Mouse (Mus musculus) neural tube, embryonic 10.5 days (tissue): Measurements from ENCODE around the gene Hoxc10.
A peak's percentile ranks its signal among the peaks of the same experiment; 100 is the strongest.

ENCODE experiments used
- DNase-seq: peaks from one replicate; pipeline ENCODE4 v3.0.0-alpha.2; 2017; ENCODE audit warnings: low spot score; ENCODE audit errors: extremely low spot score

Hoxc10 gene

DNA sequence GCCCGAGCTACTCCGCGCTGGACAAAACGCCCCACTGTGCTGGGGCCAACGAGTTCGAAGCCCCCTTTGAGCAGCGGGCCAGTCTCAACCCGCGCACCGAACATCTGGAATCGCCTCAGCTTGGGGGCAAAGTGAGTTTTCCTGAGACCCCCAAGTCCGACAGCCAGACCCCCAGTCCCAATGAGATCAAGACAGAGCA lies 615 bp downstream of the Hoxc10 start, which contains the start of gene Hoxc5:
Gene Hoxc5, plus strand, starts transcription at position 132 of the 199 bp plus-strand sequence.
- DNase-seq, result no peak

DNA sequence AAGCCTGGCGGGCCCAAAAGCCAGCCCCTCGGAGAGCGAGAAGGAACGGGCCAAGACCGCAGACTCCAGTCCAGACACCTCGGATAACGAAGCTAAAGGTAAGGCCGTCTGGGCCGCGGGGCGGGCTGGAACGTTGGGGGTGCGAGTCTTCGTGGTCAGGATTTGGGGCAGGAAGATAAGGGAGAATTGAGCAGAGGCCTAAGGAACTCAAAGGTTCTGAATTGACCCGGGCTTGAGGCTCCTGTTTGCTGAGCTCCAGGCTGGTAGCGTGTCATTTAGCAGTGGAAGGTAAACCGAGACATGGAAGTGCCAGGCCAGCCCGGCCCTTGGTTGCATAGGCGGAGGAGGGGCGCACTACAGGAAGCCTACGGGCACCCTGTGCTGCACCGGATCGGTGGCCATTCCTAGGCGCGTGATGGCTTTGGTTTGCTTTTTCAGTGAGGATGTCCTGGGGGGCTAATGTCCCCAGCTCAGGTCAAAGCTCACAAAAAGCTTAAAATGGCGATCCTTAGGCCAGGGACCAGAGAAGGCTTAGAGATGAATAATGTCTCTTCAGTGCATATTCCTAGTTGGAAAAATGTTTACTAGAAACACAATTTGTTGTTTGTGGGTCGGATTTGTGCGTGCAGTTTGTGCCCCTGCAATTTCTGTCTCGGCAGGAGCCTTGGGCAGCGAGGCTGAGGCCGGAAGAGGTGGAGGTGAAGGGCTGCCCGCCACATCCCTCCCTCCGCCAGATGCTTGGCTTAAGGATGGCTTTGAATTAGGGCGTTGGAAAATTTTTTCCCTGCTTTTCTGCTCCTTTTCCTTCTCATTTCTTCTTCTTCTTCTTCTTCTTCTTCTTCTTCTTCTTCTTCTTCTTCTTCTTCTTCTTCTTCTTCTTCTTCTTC lies 1.2 kb downstream of the Hoxc10 start:
- DNase-seq, result no peak

DNA sequence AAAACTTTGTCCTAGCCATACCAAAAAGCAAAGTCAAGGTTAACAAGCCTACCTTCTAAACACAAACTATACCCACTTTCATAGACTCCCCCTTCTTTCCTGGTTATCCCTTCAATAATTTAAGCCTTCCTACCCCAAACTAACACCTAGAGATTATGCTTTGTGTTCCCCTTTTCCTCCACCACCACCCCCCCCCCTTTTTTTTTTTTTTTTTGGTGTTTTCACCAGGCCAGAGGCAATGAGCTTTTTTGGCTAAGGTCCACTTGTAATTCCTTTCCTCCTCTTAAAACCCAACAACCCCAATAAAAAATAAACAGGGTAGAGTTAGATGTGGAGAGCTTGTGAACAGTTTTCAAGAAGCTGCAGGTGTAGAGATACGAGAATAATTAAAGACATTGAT lies 2.7 kb downstream of the Hoxc10 start:
- no peak for DNase-seq

DNA sequence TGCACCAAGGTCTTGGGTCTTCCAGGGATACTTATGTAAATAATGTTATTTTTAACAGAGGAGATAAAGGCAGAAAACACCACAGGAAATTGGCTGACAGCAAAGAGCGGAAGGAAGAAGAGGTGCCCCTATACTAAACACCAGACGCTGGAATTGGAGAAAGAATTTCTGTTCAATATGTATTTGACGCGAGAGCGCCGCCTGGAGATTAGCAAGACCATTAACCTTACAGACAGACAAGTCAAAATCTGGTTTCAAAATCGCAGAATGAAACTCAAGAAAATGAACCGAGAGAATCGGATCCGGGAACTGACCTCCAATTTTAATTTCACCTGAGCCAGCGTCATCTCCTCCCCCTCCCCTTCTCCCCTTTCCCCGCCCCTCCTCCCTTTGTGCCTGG lies 4.1 kb downstream of the Hoxc10 start:
- no peak for DNase-seq

DNA sequence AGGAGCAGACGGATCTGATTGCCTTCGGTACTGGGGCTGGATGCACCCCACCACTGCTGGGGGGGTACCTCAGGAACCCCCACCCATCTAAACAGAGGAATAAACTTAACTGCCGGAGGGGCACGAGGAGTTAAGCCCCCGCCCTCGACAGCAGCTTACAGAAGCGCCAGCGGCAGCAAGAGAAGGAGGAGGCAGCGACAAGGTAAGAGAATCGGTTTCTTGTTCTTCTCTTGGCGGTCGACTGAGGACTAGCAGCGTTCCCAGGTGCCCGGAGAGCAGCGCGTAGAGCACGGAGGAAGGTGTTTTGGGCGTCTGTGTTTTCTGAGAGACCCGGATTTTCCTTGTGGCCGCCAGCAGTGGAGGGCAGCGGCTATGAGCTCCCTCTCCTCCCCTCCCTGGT lies 5.7 kb downstream of the Hoxc10 start:
- no peak for DNase-seq

DNA sequence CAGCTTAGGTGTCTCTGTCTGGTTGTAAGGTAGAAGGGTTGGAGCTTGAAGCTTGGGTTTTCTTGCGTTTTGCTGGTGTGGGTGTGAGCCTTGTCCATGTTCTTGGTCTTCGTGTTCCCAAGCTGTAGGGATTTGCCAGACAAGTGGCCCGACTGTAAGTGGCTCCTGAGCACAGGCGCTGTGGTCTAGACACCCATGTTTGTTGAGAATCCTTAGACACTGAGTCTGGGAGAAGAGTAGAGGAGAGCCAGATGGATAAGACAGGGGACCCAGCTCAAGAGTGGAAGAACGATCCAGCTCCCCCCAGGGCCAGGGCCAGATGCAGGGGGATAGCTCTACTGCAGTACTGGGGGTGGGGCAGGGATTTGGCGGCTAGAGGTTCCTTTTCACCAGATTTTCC lies 6.2 kb downstream of the Hoxc10 start:
- DNase-seq, result no peak

DNA sequence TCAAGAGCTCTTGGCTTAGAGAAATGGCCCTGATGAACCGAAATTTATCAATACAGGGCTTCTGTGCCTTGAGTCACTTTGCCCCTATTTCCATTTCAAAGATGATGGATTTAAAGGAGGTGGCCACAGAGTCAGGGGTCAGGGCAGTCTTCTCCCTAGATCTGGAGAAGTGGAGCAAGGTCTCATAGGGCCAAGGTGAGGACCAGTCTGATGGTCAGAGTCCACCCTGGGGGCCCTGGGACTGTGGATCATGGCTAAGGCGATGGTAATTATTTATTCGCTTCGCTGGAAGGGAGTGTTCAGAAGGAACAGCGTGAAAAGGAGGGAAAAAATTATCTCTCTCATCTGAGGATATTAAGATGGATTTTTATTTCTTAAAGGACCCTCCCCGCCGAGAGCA lies 8.4 kb downstream of the Hoxc10 start:
- peak; percentile 55 for DNase-seq

DNA sequence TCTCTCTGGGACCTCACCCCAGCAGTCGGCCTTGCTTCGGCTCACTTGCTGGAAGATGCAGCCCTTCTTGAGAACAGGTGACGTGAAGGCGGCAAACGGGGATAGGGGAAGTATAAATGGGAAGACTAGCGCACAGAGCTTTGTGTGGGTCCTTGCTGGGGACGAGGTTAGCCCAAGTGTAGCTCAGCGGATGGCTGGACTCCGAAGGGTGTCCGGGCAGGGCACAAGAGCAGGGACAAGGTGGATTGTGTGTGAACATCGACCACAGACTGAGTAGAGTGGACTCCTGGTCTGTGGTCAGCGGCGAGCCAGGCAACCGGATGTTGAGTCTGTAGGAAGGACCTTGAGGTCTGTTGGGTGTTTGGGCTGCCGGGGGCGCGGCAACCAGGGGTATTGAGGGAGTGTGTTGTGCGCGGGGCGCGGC lies 9.1 kb downstream of the Hoxc10 start:
- no peak for DNase-seq

DNA sequence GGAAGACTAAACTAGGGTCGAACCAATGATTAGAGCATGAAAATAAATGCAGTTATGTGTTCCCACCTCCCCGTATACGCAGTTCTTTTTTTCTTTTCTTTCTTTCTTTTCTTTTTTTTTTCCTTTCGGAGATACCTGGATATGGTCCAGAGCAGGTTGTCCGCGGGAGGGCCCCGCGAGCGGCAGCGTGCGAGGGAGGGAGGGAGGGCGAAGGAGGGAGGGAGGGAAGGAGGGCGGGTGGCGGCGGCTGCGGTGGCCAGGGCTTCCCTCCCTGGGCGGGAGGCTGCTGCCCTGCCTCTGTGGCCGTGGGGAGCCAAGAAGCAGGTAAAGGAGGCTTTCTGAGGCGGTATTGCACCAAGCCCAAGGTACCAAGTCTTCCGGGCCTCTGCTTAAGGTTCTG lies 9.6 kb downstream of the Hoxc10 start, which contains the start of gene Hoxc9:
Gene Hoxc9, plus strand, starts transcription at position 269 of the 400 bp plus-strand sequence.
- peak; percentile 68 for DNase-seq

DNA sequence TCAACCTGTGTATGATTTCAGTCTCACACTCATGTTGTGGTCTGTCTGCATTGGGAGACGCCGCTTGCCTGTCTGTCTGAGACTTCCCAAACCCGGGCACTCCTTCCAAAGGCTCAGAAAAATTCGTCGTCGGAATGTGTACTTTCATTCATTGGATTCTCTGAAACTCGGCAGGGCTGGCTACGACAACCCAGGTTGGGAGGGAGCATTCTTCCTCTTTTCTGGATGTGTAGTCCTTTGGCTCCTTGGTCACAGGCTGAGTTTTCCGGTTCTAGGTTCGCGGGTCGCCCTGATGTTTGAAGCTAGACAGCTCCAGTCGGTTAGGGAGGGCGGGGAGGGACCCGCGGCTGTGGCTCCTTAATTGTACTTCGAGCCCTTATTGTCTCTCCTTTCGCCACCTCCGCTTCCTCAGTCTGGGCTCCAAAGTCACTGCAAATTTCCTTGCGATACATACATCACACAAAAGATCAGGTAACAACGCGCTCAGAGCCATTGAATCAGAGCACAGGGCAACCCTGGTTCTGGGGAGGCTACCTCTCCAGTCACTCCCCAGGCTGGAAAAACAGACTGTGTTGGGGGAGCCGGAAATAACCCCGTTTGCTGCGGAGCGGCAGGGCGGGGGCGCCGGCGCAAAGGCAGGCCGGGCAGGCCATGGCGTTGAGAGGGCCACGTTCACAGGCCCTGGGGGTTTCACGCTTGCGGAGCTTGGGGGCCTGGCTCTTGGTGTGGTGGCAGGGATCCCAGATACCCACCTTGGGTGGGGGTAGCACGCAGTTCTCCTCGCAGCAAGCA lies 10.2 kb downstream of the Hoxc10 start:
- DNase-seq, result peak; percentile 68

DNA sequence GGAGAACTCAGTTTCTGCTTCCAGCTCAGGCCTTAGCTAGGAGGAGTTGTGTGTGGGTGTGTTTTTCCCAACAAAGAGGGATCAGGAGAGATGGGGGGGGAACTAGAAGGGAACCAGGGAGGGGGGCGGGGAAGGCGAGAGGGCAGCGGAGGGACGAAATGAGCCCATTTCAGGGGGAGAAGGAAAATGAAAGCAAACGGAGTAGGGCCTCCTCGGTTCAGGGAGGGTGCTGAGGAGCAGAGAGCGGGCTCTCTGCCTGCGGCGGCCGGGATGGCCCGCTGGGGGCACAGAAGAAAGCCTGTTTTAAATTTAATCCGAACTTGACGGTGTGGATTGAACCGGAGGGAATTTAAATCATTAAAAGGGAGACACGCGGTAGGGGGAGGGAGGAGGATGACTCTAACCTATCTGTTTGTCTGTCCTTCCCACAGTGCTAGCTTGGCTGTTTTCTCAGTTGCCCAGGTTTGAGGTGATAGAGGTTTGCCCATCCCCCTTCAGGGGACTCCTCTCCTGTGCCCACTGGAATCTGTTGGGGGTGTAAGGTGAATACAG lies 10.9 kb downstream of the Hoxc10 start:
- DNase-seq, result peak; percentile 65

DNA sequence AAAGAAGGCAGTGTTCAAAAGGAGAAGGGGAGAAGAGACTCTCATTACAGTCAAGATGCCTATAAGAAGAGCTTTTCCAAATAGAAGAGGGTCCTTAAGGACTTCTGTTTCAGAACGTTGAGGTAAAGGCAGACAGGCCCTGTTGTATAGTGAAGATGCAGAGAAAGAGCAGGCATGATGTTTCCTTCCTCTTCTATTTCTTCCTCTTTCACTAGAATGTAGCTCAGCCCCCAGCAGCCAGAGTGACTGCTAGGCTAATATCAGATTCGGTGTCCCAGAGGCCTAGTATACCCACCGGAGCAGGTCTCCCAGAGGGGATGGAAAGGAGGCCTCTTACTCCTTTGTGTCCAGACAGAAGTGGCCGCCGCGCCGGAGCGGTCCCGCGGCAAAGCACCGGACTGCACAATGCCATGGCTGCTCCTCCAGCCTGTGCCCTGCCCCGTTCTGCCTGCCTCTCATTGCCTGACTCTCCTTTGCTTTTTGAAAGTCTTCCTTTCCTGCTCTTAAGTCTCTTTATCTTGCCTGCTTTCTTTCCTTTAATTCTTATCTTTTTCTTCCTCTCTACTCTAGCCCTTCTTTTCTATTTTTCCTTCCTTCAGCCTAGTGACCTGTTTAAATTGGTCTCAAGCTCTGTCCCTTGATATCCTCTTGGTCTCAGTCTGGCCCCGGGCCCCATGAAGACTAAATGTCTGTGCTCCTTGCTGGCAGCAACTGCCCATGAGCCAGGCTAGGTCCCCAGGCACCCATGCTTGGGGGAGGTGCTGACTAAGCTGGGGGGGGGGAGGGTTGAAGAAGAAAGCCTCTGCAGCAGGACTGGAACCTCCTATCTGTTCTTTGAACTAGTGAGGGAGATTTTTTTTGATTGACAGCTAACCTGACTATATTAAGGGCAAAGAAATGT lies 12.3 kb downstream of the Hoxc10 start:
- peak; percentile 61 for DNase-seq

DNA sequence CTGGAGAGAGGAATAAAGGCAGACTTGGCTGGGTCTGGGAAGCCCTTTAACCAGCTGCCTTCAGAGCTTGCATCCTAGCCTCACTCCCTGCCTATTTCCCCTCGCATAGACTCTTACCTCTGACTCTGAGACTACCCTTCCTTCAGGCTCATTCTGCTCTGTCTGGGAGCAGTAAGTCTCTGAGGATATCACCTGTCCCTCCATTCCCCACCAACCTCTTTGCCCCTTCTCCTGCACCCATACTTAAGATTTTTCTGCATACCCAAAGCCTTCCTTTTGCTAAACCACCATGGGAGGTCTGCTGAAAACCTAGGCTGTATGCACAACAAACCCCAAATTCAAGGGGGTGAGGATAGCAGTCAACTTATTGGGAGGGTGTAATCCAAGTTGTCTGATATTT lies 13.3 kb downstream of the Hoxc10 start:
- no peak for DNase-seq

DNA sequence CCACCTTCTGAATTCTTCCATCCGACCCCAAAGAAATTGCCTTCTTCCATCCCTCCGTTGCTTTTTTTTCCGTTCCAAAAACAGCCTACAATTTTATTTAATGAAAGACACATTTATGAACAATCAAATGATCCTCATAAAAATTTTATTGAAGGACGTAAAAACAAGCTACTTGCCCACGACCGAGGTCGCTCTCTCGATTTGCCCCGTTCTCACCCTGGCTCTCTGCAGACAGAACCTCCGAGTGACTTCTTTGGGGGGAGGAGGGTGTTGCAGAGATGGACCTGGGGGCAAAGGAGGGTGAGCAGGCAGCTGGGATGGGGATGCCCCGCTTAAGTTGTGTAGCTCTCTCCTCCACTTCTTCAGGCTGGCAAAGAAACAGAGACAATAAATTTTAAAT lies 13.8 kb downstream of the Hoxc10 start:
- peak; percentile 54 for DNase-seq

DNA sequence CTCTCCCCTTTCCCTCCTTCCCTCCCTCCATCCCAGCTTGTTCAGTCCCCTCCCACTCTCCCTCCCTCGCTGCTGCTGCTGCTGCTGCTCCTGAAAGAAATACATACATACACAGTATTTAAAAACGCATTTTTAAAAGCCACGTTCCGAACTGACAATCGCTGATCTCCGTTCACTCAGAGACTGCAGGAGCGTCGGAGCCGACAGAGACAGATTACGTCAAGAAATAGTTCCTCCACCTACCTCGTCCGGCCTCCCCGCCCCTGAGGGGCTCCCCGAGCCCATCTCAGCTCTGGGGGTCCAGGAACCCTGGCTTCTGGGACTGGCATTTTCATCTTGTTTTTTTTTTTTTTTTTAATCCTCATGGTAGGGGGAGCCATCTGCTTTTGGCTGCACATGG lies 14.3 kb downstream of the Hoxc10 start:
- peak; percentile 65 for DNase-seq

DNA sequence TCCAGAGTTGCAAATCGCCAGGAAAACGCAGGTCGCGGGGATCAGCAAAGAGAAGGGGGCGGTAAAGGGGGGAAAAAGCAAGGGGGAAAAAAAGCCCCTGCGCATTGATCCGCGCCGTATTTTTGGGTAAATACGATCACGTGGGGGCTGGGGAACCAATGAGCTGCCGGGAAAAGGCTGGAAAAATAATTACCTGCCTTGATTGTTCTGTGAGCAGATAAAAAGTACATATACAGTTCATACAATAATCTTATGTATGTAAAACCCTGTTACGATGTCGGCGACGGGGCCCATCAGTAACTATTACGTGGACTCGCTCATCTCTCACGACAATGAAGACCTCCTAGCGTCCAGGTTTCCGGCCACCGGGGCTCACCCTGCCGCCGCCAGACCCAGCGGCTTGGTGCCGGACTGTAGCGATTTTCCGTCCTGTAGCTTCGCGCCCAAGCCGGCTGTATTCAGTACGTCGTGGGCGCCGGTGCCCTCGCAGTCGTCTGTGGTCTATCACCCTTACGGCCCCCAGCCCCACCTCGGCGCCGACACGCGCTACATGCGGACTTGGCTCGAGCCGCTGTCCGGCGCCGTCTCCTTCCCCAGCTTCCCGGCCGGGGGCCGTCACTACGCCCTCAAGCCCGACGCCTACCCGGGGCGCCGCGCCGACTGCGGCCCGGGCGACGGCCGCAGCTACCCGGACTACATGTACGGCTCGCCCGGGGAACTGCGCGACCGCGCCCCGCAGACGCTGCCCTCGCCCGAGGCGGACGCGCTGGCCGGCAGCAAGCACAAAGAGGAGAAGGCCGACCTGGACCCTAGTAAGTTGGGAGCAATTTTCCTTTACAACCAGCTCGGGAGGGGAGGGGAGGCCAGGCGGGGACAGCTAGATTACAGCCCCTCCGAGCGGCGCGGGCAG lies 15.0 kb downstream of the Hoxc10 start:
- DNase-seq, result no peak

DNA sequence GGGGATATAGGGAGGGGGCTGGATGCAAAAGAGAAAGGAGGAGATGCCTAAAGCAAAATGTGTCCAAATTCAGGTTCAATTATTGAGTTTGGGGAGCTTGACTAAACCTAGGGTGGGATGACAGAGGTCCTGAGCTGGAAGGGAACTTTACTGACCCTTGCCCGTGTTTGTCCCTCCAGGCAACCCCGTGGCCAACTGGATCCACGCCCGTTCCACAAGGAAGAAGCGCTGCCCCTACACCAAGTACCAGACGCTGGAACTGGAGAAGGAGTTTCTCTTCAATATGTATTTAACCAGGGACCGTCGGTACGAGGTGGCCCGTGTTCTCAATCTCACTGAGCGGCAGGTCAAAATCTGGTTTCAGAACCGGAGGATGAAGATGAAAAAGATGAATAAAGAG lies 17.1 kb downstream of the Hoxc10 start:
- DNase-seq, result no peak

DNA sequence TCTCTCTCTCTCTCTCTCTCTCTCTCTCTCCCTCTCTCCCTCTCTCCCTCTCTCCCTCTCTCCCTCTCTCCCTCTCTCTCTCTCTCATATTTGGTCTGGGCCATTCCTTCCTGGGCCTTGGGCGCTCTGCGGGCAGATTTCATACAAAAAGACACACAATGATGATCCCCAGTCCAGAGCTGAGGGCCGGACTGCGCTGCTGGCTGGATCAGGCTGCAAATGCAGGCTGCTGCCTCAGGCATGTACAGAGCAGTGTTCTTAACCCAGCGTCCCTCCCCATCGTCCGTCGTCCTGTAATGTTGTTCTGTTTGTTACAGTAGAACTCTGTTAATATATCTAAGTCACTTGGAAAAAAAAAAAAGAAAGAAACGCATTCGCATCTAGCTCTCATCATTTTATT lies 17.9 kb downstream of the Hoxc10 start:
- no peak for DNase-seq

DNA sequence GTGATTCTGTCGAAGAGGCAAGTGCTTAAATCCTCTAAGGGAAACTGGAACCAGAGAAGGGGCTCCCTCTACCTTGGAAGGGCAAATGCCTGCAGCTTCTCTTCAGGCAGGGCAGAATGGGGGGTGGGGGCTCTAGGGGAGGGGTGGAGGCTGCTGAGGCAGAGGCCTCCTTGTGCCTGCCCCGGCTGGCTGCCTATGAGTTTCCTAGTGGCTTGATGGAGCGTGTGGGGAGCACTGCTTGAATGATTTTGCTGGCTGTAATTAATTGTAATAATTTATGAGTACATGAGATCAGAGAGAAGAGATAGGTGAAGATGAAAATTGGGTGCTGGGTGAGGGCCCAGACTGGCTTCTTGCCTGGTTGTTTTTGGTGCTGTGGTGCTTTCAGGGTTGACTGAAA lies 18.3 kb downstream of the Hoxc10 start:
- peak; percentile 58 for DNase-seq

DNA sequence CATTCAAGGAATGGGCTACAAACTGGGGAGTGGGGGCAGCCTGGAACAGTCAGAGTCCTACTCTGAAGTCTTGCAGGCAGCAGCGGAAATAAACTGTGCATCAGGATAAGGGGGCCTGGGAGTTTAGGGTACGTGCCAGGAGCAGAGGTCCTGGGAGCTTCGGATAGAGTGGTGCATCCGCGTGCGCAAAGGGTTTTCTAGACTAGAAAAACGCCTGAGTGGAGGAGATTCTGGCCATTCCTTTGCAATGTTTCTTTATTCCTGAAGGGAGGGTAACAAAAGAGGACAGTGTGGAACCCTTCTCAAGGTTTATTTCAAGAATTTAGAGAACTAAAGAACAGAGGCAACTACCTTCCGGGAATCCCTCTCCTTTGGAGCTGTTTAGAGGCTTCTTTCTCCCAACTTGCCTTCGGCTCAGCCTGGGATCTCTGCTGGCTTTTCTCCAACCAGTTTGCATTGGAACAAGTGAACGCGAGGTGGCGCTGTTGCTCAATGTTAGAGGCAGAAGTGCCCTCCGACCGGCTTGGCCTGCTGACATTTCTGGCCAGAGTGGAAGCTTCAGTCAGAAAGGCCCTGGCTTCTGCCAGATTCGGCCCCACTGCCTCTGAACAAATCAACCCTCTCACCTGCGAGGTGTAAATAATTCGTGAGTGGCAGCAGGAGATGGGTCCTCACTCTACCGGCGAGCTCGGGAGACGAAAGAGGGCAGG lies 20.7 kb downstream of the Hoxc10 start:
- peak; percentile 100 for DNase-seq
